Mouse (Mus musculus): ENCODE measurements around the gene Sgf29.
"Not testable (repeated sequence)": the region's sequence is repeated elsewhere in the genome, so short reads cannot be mapped to it uniquely, and the experiment has no call there.

Gene Sgf29

DNA sequence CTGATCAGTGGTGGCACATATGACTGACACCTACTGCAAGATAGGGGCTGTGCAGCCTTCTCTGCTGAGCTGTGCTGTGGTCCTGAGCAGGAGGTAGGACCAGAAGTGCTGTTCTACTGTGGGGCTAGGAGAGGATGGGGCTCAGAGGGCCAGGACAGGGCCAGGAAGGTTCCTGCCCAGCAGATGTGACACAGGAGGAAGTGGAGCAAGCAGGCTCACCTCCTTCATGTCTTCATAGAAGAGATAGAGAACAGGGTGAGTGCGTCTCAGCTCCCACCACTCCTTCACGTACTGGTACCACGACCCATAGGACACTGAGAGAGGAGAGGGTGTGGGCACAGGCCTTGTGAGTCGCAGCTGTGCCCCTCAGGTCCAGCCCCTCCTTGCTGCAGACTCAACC is 39.0 kb downstream of the Sgf29 start:
- not testable (repeated sequence) for DNase-seq (ENCODE audit: low spot score)

DNA sequence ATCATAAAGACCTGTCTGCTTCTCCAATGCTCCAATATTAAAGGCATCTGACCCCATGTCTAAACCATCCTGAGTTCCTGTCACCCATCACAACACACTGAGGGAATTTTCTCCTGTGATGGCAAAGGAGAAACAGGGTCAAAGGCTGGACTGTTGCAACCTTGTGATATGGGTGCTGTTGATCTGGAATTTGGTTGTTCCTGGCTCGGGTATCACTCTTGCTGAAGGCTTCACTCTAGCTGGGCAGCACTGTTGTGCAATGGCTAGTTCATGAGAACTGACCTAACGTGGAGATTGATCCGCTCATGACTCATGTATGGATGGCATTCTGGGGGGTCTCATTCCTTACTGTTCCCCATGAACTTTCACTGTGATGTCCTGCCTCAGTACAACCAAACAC is 39.9 kb downstream of the Sgf29 start:
- DNase-seq (ENCODE audit: low spot score), result no peak

DNA sequence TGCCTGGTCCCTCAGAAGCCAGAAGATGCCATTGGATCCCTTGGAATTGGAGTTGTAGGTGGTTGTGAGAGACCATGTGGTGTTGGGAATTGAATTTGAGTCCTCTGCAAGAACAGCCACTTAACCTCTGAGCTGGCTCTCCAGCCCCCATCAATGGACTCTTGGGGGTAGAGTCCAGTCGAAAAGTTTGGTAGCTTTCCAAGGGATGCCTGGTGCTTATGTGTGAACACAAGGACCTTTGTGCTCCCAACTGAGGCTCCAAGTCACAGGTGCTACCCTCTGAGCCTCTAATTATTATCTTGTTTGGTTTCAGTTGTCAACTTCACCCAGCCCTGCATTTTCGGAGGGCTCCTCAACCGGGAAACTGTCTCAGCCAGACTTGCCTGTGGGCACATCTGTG is 41.6 kb downstream of the Sgf29 start:
- no peak for DNase-seq (ENCODE audit: low spot score)

DNA sequence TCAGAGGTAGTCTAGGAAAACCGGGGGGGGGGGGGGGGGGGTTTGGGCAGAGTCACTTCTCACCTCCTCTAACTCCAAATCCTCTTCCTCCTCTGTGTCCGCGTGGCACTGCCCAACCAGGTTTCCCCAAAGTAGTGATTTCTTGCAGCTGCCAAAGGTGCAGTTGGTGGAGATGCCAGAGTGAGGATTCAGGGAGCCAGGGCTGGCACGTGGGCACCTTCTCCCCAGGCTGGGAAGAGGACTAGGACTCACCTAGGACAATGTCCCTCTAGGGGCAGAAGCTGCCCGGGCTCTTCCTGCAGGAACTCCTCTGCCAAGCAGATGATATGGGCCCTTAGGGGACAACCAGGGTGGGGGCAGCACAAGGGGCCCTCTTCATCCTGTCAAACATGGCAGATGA is 42.6 kb downstream of the Sgf29 start:
- no peak for DNase-seq (ENCODE audit: low spot score)

DNA sequence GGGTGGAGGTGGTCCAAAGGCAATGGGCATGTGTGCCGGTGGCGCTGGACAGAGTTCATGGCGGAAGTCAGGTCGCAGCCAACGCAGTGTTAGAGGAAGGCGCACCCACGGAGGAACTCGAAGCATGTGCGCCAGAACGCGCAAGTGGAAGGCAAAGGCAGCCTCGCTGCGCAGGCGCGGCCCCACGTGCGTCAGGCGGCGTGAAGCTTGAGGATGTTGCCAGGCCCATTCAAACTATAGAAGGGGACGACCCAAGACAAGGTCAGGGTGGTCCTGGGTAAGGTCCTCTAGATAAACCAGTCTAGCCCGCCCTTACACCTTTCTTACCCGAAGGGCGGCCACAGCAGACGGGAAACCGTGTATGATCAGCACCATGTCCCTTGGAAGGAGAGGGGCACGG is 43.3 kb downstream of the Sgf29 start:
- DNase-seq (ENCODE audit: low spot score), result no peak

DNA sequence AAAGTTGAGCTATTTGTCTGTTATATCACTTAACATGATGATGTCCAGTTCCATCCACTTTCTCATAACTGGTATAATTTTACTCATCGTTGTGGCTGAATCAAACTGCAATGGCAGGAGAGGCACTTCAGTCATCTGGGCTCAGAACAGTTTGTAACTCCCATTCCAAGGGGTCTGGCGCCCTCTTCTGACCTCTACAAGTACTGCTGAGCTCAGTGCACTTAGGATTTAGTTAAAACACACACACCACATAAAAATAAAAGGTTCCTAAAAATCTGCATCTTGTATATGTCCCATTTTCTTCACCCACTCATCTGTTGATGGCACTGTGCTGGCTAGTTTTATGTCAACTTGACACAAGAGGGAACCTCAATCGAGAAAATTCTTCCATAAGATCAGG is 44.1 kb downstream of the Sgf29 start:
- DNase-seq (ENCODE audit: low spot score), result peak; percentile 72

DNA sequence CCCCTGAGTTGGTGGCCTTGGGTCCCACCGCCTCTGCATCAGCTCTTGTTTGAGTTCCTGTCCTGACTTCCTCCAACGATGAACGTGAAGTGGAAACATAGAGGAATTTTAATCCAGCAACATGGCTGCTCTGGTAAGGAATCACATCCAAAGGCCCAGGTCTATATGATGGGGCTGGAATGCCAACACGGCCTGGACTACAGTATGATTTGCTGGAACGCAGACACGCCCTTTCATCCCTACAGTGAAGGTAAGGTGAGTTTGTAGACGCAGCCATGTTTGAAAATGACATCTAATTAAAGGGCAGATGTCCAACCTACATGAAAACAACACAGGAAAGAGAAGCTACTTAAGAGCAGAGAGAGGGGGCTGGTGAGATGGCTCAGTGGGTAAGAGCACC is 44.7 kb downstream of the Sgf29 start:
- DNase-seq (ENCODE audit: low spot score), result no peak

DNA sequence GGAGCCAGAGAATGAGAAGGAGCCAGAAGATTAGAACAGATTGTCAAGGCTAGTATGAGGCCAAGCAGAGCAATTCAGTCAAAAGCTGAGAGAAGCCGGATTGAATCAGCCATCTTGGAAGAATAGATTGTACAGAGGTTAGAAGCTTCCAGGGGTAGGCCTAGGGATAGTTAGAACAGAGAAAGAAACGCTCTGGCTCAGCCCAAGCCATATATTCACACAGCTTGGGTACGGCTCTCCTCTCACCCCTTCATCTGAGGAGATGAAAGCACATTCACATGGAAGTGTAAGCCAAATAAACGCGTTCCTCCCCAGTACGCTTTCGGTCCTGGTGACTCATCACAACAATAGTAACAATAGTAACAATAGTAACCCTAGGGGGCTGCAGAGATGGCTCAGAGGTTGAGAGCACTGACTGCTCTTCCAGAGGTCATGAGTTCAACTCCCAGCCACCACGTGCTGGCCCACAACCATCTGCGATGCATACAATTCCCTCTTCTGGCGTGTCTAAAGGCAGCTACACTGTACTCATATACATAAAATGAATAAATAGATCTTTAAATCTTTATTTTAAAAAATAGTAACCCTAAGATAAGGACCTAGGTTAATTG is 45.4 kb downstream of the Sgf29 start:
- peak; percentile 51 for DNase-seq (ENCODE audit: low spot score)

DNA sequence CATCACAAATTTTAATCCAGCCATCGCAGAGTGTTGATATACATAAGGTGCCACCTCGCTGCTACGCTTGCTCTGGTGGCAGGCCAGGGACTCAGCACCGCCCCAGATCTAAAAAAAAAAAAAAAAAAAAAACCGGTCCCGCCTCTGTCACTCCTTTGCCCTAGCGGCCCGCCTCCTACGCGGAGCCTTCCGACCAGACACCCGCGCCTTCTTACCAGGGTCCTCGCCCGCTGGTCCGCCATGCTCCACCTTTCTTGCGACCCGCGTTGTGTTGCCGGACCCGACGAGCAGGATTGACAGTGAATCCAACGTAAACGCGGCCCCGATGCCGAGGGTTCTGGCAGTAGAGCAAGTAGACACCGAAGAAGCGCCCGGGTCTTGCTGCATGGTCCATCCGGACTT is 46.1 kb downstream of the Sgf29 start, which contains the start of gene Bola2:
Gene Bola2, plus strand, starts transcription at position 192 of the 402 bp plus-strand sequence.
- DNase-seq (ENCODE audit: low spot score), result peak; percentile 69

DNA sequence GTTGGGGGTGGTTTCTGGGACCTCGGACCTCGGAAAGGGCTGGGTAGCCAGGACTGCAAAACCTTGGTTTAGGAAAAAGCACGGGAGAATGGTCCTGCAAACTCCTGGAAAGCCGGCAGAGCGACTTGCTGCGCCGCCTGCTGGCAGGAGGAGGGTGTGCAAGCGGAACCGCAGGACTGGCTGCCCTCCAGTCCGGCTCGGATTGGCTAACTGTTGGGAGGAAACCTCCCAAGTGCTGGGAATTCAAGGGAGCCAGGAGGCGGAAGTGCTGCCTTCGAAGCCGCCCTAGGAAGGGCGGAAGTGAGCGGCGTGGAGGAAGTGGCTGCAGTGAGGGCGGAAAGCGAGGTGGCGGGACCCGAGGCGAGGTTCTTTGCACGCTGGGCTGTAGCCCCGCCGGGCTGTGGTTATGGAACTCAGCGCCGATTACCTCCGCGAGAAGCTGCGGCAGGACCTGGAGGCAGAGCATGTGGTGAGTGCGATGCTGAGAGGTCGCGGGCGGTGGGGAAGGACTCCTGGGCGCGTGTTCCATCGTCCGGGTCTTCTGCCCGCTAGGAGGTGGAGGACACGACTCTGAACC is 46.6 kb downstream of the Sgf29 start, which contains the start of gene Slx1b:
Gene Slx1b, minus strand, starts transcription at position 154 of the 577 bp plus-strand sequence.
- DNase-seq (ENCODE audit: low spot score), result peak; percentile 94

DNA sequence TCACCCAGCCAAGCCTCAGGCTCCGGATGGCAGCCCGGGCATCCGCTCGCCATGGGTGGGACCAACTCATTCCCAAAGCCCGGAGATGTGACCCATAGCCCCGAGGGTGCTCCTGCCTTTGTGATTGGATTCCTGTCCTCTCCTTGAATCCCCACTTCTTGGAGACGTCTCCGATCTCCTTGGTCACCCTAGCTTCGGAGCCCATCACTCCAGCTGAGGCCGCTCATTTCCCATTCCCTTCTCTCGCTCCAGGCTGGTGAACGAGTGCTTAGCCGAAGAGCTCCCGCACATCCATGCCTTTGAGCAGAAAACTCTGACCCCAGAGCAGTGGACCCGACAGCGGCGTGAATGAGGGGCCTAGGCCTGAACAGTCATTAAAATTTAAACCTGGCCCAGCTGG is 47.2 kb downstream of the Sgf29 start:
- DNase-seq (ENCODE audit: low spot score), result no peak

DNA sequence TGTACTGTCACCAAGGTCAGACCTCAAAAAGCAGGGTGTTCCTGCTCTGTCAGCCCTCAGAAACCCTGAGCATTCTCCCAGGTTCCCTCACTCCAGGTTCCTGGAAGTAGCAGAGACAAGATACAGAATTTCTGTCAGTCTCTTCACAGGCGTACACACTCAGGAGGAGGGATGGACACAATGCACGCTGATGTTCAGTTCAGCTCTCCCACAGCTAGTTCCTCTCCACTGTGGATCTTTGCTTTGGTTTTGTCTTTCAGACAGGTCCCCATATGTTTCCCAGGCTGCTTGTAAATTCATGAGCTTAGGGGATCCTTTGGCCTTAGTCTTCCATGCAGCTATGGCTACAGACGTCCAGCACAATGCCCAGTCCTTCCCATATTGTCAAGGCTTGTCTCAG is 47.8 kb downstream of the Sgf29 start:
- DNase-seq (ENCODE audit: low spot score), result no peak

DNA sequence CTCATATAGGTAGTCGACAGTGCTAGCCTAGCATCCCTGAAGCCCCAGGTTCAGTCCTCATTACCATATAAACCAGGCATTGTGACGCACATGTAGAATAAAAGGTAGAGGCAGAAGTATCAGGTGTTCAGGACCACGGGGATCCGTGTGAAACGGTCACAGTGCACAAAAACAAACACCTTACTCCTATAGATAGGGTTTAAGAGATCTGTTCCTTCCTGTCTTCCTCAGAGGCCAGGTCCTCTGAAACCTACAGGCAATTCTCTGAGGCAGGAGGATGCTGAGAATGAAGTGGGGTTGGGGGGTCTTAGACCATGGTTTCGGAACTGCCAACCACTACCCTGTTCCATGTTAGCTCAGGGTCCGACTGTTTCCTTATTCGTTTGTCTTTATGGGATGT is 48.7 kb downstream of the Sgf29 start:
- no peak for DNase-seq (ENCODE audit: low spot score)

DNA sequence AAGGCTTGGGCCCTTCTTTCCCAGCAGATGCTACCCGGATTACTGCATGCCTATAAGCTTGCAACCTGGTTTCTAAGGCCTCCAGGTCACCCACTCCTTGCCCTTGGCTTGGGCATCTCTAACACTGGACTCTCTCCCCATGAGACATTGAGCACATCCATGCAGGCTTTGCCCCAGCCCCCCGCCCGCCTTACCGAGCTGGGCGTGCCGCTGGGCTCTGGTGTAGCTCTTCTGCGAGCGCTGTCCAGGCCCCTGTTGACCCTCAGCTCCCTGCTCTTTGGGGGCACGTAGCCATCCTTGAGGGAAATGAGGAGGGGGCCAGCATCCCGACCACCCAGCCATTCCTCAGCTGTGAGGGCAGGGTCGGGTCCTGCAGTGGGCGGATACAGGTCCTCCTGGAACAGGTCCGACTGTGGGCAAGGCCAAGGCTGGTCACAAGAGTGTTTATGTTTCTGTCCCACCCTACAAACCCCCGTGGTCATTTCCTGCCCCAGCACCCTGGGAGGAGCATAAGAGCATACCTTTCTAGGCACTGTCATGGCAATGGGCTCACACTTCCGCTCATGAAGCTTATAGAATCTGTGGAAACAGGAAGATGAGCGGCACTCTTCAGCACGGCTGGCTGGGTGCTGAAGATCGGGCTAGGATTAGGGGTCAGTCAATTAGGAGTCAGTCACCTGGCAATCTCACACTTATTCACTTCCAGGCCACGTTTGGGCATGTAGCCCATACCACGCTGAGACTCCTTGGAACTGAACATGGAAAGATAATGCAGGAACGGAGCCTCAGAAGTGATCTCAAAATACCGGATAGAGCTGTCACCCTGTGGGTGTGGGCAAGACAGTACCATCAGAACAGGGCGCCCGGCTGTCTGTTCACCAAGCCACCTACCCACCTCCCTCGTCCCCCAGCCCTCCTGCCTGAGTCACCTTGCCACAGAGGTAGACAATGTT is 51.2 kb downstream of the Sgf29 start:
- no peak for DNase-seq (ENCODE audit: low spot score)

DNA sequence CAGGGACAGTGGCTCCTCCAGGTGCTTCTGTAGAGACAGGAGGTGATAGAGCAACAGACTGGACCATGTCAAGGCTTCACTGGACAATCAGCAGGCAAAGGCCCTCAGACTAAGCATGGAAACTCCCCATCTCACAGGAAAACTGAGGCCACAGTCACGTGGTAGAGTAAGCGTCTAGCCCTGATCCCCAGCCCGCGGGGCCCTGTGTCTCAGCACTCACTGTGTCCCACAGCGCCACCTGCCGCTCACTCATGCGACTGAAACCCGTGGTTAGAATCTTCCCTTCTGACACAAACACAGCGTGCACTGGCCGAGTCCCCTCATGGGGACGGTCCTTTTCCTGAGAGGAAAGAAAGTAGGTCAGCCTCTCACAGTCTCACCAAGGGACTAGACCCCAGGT is 52.0 kb downstream of the Sgf29 start:
- peak; percentile 76 for DNase-seq (ENCODE audit: low spot score)

DNA sequence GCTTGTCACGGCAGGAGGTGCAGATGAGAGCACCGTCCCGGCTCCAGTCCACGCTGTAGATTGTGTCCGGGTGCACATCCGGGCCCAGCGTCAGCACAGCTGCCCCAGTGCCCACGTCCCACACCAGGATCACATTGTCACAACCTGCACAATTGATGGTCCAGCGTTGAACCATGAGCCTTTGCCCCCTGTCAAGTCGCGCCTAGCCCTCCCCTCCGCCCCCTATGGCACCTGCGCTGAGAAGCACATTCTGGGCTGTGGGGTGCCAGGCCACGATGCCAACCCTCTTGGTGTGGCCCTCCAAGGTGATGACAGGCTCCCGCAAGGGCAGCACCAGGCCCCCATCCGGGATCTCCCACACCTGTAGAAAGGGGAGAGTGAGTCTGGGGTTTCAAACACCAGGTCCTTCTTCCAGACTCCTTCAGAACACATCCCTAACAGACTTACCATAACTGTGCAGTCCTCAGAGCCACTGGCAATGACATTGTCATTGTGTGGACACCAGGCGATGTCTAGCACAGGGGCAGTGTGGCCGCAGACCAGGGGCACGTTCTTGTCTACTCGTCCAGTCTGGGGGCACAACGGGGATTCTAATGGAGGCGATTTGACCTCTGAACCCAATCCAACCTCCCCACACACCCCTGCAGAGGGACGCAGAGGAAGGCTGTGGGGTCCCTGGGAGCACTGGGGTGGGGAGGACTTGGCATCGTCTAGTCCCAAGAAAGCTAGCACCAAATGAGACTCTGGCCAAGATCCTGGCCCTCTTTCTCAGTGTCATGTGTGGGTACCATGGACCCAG is 52.6 kb downstream of the Sgf29 start:
- no peak for DNase-seq (ENCODE audit: low spot score)

DNA sequence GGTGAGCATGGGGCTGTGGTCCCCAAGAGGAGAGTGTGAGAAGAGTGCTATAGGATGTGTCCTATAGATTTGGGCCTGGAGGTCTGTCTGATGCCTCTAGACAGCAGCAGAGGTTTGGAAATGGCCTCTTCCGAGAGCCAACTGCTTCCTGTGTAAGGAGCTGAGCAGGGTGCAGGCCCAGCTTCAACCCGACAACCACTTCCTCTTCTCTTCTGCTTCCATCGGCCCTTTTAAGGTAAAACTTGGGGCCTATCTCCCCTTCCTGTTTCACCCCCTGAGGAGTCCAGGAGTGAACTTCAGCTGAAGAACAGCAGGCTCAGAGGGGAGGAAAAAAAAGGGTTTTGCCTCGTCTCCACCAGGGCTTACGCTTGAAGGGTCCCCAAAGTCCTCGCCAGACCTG is 53.2 kb downstream of the Sgf29 start:
- DNase-seq (ENCODE audit: low spot score), result no peak

DNA sequence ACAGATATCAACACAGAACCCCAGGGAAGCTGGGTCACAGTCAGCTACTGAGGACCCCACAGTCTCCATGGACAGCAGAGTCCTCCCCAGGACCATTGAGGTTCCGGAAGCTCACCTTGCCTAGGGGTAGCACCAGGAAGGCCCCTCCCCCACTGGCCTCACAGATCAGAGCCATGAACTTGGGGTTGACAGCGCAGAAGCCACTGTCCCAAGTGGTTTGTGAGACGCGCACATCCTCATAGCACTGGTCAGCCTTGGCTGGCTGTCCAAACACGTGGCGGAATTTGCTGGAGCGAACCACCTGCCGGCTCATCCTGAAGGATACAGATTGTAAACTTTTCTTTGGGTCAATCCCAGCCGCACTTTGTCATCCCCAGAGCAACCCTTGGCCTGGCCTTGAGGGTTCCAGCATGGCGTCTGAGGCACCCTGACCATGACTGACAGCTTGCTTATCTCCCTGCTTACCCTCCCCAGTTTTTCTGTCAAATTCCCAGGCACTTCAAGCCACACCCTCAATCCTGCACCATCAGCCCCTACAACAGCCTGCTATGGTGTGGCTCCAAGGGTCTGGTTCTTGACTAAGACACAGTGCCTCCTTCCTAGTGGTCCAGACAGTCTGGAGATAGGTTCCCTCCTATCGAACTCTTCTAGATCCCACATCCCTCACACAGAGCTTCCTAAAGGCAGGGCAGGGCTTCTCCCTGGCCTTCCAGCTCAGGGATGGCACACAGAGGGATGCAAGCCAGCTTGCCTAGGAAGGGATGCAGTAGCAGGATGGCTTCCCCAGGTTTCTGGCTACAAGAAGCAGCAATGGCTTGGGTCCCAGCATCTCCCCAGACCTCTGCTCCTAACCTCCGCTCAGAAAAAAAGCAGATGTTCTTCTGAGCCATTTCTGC is 54.0 kb downstream of the Sgf29 start:
- DNase-seq (ENCODE audit: low spot score), result no peak

DNA sequence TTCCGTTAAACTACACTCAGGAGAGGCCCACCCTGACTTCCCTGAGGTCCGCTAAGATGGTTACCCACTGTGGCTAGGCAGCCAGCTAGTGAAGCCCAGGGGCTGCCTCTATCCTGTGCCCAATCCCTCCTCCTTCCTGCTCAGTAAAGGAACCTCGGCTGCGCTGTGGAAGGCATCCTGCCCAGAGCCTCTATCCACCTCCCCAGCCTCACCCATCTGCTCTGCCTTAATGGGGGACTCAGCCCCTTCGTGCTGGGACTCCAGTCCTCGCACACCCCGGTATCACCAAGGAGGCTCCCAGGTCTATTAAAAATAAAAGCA is 54.6 kb downstream of the Sgf29 start:
- DNase-seq (ENCODE audit: low spot score), result no peak

DNA sequence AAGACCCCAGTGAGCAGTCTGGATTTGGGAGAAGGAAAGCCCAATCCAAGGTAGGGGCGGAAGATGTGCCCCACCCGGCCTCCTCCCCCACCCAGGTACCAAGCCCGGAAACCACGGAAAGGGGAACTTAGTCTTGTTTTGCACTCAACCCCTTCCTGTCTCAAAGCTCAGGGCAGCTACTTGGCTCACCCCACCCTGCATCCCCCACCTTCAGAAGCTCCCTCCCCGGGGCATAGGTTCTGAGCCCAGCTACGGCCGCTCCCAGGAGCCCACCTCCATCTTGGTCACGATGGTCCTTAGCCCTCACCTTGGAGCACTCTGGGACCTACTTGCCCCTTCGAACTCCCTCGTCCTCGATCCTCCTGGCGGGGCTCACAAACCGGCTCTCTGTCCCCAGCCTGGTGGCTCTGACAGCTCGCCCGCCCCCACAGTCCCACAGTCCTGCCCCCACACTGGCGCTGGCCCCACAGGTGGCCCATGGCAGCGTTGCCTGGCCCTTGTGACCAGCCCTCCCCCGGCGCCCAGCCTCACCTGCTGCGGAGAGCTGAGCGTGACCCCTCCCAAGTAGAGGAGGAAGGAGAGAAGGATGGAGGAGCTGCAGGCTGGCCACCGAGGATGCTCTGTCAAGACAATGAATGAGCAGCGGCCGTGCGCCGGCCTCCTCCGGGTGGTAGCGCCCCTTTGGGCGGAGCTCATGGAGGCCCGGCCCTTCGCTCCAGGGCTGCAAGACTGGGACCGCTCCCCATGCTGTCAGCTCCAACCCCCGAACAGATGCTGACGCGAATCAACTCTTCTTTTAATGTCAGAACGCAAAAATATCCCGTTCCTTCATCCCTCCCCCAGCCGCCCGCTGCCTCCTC is 55.2 kb downstream of the Sgf29 start:
- peak; percentile 53 for DNase-seq (ENCODE audit: low spot score)

Measured in testis, postnatal 14 days (tissue).